Mouse (Mus musculus) spleen, adult 18-20 months (tissue): ENCODE results near the gene Ppp1r3g.
A peak's percentile ranks its signal among the peaks of the same experiment; 100 is the strongest.
"Not testable (repeated sequence)": the region's sequence is repeated elsewhere in the genome, so short reads cannot be mapped to it uniquely, and the experiment has no call there.

Experiments used
- DNase-seq, 2 experiments: peaks; one replicate each; pipeline ENCODE4 v3.0.0; 2022; ENCODE audit warnings: mixed read lengths in 2 of 2

Gene Ppp1r3g

GRCm38 (mm10) chr13:35958539-35958938 lies at the start of gene Ppp1r3g:
Gene Ppp1r3g (plus strand): TSS chr13:35958839.
- no peak for DNase-seq

GRCm38 (mm10) chr13:35911476-35911875 lies 47.2 kb upstream of the Ppp1r3g start:
- DNase-seq, result no peak

GRCm38 (mm10) chr13:35937991-35938390 lies 20.6 kb upstream of the Ppp1r3g start:
- no peak for DNase-seq

GRCm38 (mm10) chr13:35939871-35940665 lies 18.6 kb upstream of the Ppp1r3g start:
- no peak for DNase-seq

- DNase-seq, result no peak
Observed at GRCm38 (mm10) chr13:35940934-35941333, 17.7 kb upstream of the Ppp1r3g start.

GRCm38 (mm10) chr13:35946659-35947353 lies 11.8 kb upstream of the Ppp1r3g start:
- no peak for DNase-seq

GRCm38 (mm10) chr13:35947354-35948000 lies 11.2 kb upstream of the Ppp1r3g start:
- peak; percentile 18 to 72 for DNase-seq

GRCm38 (mm10) chr13:35949814-35950455 lies 8.7 kb upstream of the Ppp1r3g start:
- no peak for DNase-seq

GRCm38 (mm10) chr13:35959391-35960067 lies 890 bp downstream of the Ppp1r3g start:
- DNase-seq, result no peak

- DNase-seq, result no peak
Observed at GRCm38 (mm10) chr13:35963583-35963982, 4.9 kb downstream of the Ppp1r3g start.

- DNase-seq, result no peak
Observed at GRCm38 (mm10) chr13:35967690-35968089, 9.1 kb downstream of the Ppp1r3g start.

GRCm38 (mm10) chr13:35968131-35968718 lies 9.6 kb downstream of the Ppp1r3g start:
- no peak for DNase-seq

GRCm38 (mm10) chr13:35968719-35969430 lies 10.2 kb downstream of the Ppp1r3g start:
- DNase-seq, result no peak

GRCm38 (mm10) chr13:35969431-35969721 lies 10.7 kb downstream of the Ppp1r3g start:
- DNase-seq, result no peak

- no peak for DNase-seq
Observed at GRCm38 (mm10) chr13:35969829-35970228, 11.2 kb downstream of the Ppp1r3g start.

- no peak for DNase-seq
Observed at GRCm38 (mm10) chr13:35976912-35977311, 18.3 kb downstream of the Ppp1r3g start.

- DNase-seq, result no peak
Observed at GRCm38 (mm10) chr13:35980471-35980870, 21.8 kb downstream of the Ppp1r3g start.

- no peak for DNase-seq
Observed at GRCm38 (mm10) chr13:35982985-35983384, 24.3 kb downstream of the Ppp1r3g start.

GRCm38 (mm10) chr13:35989329-35989728 lies 30.7 kb downstream of the Ppp1r3g start:
- no peak for DNase-seq

- not testable (repeated sequence) for DNase-seq
Observed at GRCm38 (mm10) chr13:35991185-35991584, 32.5 kb downstream of the Ppp1r3g start.

- no peak for DNase-seq
Observed at GRCm38 (mm10) chr13:35994067-35994466, 35.4 kb downstream of the Ppp1r3g start.

GRCm38 (mm10) chr13:35995231-35995630 lies 36.6 kb downstream of the Ppp1r3g start:
- no peak for DNase-seq
